In the genomic region with DNA sequence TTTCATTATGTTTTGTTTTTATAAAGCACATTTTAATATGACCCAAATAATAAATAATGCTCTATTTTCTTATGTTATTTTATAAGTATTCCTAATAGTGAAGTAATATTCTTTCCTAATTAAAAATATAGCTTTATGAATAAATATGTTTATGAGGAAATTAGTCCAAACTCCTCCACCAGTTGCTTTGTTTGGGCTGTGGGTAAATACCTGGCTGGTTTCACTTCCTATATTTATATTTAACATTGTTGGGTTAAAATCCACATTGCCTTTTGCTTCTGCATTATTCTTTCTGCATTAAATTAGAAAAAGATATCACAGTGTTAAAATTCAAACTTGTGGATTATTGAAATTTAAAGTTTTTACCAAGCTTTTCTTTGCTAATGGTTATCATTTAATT, we compare ENCODE assay signal across 22 mouse cellular contexts. TPM values are rescaled to one million over a fixed set of nuclear protein-coding genes. Genes with fewer than 3 reads are reported as not detected.
DNase-seq lines count a peak whose midpoint lies in the region; ATAC-seq and TF ChIP-seq lines count a peak whose summit lies in the region.
"Had no signal": no experiment of that assay in that cellular context is flagged by ENCODE, and none has a peak within 500 bp of the region (broad histone marks: within the 10 kb centered on the region; RNA-seq: fewer than 3 reads in every experiment).

No protein-coding gene starts in this region.

- no peak for TF ChIP-seq CTCF in CH12.LX (conservative IDR thresholded peaks at IDR 0.05 in 1 of 2, IDR thresholded peaks at IDR 0.05 in 1 of 2; ENCODE audit: low read depth in 2 of 2, low read length in 2 of 2)

- no peak for TF ChIP-seq POLR2A in CH12.LX (IDR thresholded peaks at IDR 0.05; ENCODE audit: low read depth, low read length)

- no peaks in the 10 kb centered on the region for H3K79me2 ChIP-seq in CH12.LX (replicated peaks; ENCODE audit: control insufficient read depth, extremely low read depth, insufficient read depth, poor library complexity, severe bottlenecking)

- ATAC-seq in neutrophil, adult 5-6 weeks (ENCODE audit: extremely low read depth, insufficient number of reproducible peaks, low FRiP score, poor library complexity, severe bottlenecking): peak; percentile 80
- ATAC-seq in megakaryocyte progenitor cell, adult 5-6 weeks (replicated peaks; ENCODE audit: poor library complexity): no peak
- ATAC-seq: activated CD4-positive, CD25-positive, alpha-beta regulatory T cell, adult 4 months; CD4-positive, CD25-positive, alpha-beta regulatory T cell, adult 4 months; Patski had no signal

- no peak overlapping the region for H3K9ac ChIP-seq in CH12.LX (ENCODE audit: insufficient read depth, low read depth)

- no peak overlapping the region for H3K4me2 ChIP-seq in CH12.LX (ENCODE audit: insufficient read depth, low read depth, poor library complexity, severe bottlenecking)

- TF ChIP-seq RAD21 in CH12.LX (IDR thresholded peaks at IDR 0.05; ENCODE audit: low read depth, low read length): no peak

- no peak overlapping the region for H3K27ac ChIP-seq in CH12.LX (ENCODE audit: insufficient read depth, low read depth)

- TF ChIP-seq EP300 in CH12.LX (IDR thresholded peaks at IDR 0.05; ENCODE audit: low read length): peak; percentile 91

- dilution Hi-C loops in CH12.LX (cut with MboI; ENCODE audit: extremely low pct_ligation_motif_present, extremely low pct_unique_long_range_greater_than_20kb, low sequenced_read_pairs): no loop called here

- H3K4me1 ChIP-seq in CH12.LX (ENCODE audit: control insufficient read depth in 1 of 2, insufficient read depth in 2 of 2): peaks cover 7 to 68% of the 10 kb centered on the region in 2 experiments

- peaks cover 0 to 1% of the 10 kb centered on the region in 2 experiments for H3K36me3 ChIP-seq in CH12.LX (replicated peaks in 1 of 2; ENCODE audit: control insufficient read depth in 1 of 2, insufficient read depth in 1 of 2, low read length in 1 of 2)
- no peaks in the 10 kb centered on the region; the same call in 1 of the 2 replicates for H3K36me3 ChIP-seq in splenic B cell, adult 2 months (ENCODE audit: control insufficient read depth, insufficient read depth, low read length, poor library complexity, severe bottlenecking)
- H3K36me3 ChIP-seq: G1E had no signal

- in situ Hi-C loops in CH12.LX (cut with MboI; ENCODE audit: low pct_ligation_motif_present, low pct_unique_long_range_greater_than_20kb, low sequenced_read_pairs): no loop called here

- H3K27me3 ChIP-seq in CH12.LX (replicated peaks): no peaks in the 10 kb centered on the region
- H3K27me3 ChIP-seq in splenic B cell, adult 2 months (ENCODE audit: control insufficient read depth, insufficient read depth, low read length, poor library complexity, severe bottlenecking): no peaks in the 10 kb centered on the region
- H3K27me3 ChIP-seq: Patski had no signal

- DNase-seq in A20 (ENCODE audit: low read depth, low spot score) (peak; percentile 68), CH12.LX (ENCODE audit: extremely low read depth) (no peak)
- peak; percentile 59 for DNase-seq in splenic B cell, adult 2 months (ENCODE audit: low read depth, low spot score)
- DNase-seq in frontal cortex, postnatal 10 days (ENCODE audit: low spot score in 2 of 2): no peak
- DNase-seq in gastrocnemius, postnatal 36 days: no peak
- no peak for DNase-seq in kidney, adult 11 months
- DNase-seq: adrenal gland, adult 2 months; adrenal gland, adult 8-10 months; adrenal gland, postnatal 10 days; adrenal gland, postnatal 14 days; adrenal gland, postnatal 25 days; adrenal gland, postnatal 36 days; cerebellum, adult 11 months; cerebellum, adult 11-12 months; cerebellum, adult 18-20 months; cerebellum, adult 2 months had no signal

- no peaks in the 10 kb centered on the region for H3K9me3 ChIP-seq in CH12.LX (replicated peaks; ENCODE audit: low read length)

- H3K4me3 ChIP-seq in CH12.LX (replicated peaks in 1 of 3; ENCODE audit: low read depth in 2 of 3, low read length in 2 of 3, poor library complexity in 1 of 3): no peak overlapping the region

- intact Hi-C loops in gastrocnemius, postnatal 36 days (cut with DNase I): no loop called here

TF ChIP-seq in CH12.LX, 34 proteins besides CTCF, POLR2A, EP300 and RAD21:
- TF ChIP-seq NELFE (IDR thresholded peaks at IDR 0.05; ENCODE audit: low read depth, low read length) (no peak), POLR2AphosphoS2 (IDR thresholded peaks at IDR 0.05; ENCODE audit: low read depth, low read length) (no peak), ETS1 (conservative IDR thresholded peaks at IDR 0.05; ENCODE audit: low read depth, low read length) (peak; percentile 26; the same call in 1 of the 2 replicates), CHD1 (IDR thresholded peaks at IDR 0.05; ENCODE audit: low read depth, low read length) (no peak), MAZ (IDR thresholded peaks at IDR 0.05; ENCODE audit: low read depth, low read length) (no peak), SIN3A (IDR thresholded peaks at IDR 0.05; ENCODE audit: low read length) (no peak), IRF4 (IDR thresholded peaks at IDR 0.05; ENCODE audit: low read depth, low read length) (peak; percentile 94), MEF2A (IDR thresholded peaks at IDR 0.05; ENCODE audit: borderline replicate concordance, low read depth, low read length) (peak; percentile 88)

RNA-seq across cellular contexts. Expression of a gene that starts 32.1 kb away (rescaled TPM):
- total RNA-seq in CH12.LX (2012; rRNA removed): 9.1 and 16.5 TPM in 2 replicates
- total RNA-seq in CH12.LX (2014; rRNA removed): 9.9 and 11.4 TPM in 2 replicates
- polyA plus RNA-seq in CH12.LX (2012; ENCODE audit: insufficient read length, low read depth): 3.6 and 4.8 TPM in 2 replicates
- 11.0 and 11.5 TPM in 2 replicates for total RNA-seq in neutrophil, adult 5-6 weeks (2017)
- 10 to 100 TPM in 1 of 2 experiments, 1 to 10 TPM in 1; 8.9 to 14.0 TPM for total RNA-seq in gastrocnemius, postnatal 36 days (2021)
- 7.4 and 9.1 TPM in 2 replicates for total RNA-seq in megakaryocyte progenitor cell, adult 5-6 weeks (2015)
- 2.9 and 5.7 TPM in 2 replicates for total RNA-seq in megakaryocyte progenitor cell, adult 5-6 weeks (2017)

Comparison
In these comparisons a context has a peak if more than half of its experiments do, and no peak if none do; other contexts are left out.
1. DNase-seq: peak in A20 (single experiment) and splenic B cell, adult 2 months (single experiment); none in CH12.LX (single experiment), frontal cortex, postnatal 10 days (0 of 2), gastrocnemius, postnatal 36 days (0 of 2) and kidney, adult 11 months (single experiment).